Mouse (Mus musculus): ENCODE measurements around the gene Thrap3. TPM values are rescaled to one million over a fixed set of nuclear protein-coding genes. Genes with fewer than 3 reads are reported as not detected.

Gene Thrap3
- polyA plus RNA-seq, 1 experiment from 2014 or later = 130 TPM

- Histone ChIP-seq H3K36me3 (no peaks in the 10 kb centered on the region), H3K4me2 (no peak overlapping the region), H3K9me3 (no peaks in the 10 kb centered on the region), H3K27me3 (no peaks in the 10 kb centered on the region), H3K4me3 (no peak overlapping the region), H3K9ac (no peak overlapping the region), H3K4me1 (replicated peaks) (peaks cover 21% of the 10 kb centered on the region), H3K27ac (replicated peaks) (no peak overlapping the region)
- WGBS = 86% methylated on average over 1 of the region's 1 CpGs
- ATAC-seq (ENCODE audit: low FRiP score, low read depth) = no peak
Measured at GRCm38 (mm10) chr4:126205386-126205785, 2.8 kb upstream of the Thrap3 start.

DNA sequence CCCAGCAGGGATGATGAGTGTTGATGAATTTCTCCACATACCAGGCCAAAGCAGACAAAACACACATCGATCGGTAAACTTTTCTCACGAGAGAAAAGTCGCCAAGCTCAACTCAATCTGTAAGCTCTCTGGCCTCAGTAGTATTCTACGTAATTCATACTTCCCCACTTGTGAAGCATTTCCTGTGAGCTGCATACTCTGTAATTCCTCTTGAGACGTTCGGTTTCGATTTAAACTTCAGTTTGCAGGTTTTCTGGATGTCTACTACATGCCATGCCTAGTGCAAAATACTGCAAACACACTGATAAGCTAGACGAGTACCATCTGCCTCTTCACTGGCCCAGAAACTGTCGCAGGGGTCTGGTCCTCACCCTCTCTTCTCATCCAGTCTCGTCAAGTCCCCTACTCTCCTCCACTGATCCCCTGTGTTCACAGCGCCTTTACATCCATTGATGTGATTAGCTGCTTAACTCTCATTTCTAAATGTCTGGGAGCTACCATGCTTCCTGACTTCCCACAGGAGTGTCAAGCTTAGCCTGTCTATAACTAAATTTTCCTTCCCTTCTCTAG is 2.2 kb upstream of the Thrap3 start:
- no peak for ATAC-seq (ENCODE audit: low FRiP score, low read depth)
- 93% methylated on average over 12 of the region's 12 CpGs for WGBS
- no peak overlapping the region for H3K9ac ChIP-seq
- no peaks in the 10 kb centered on the region for H3K36me3 ChIP-seq
- no peak overlapping the region for H3K4me2 ChIP-seq
- no peaks in the 10 kb centered on the region for H3K27me3 ChIP-seq
- H3K4me3 ChIP-seq = no peak overlapping the region
- H3K27ac ChIP-seq (replicated peaks) = no peak overlapping the region
- H3K4me1 ChIP-seq (replicated peaks) = peaks cover 27% of the 10 kb centered on the region
- no peaks in the 10 kb centered on the region for H3K9me3 ChIP-seq

- WGBS = 88% methylated on average over 8 of the region's 8 CpGs
- no peaks in the 10 kb centered on the region for H3K36me3 ChIP-seq
- H3K4me2 ChIP-seq = no peak overlapping the region
- ATAC-seq (ENCODE audit: low FRiP score, low read depth) = no peak
- H3K27ac ChIP-seq (replicated peaks) = peak overlapping the region; percentile 96; the same call in 1 of the 2 replicates
- H3K9me3 ChIP-seq = no peaks in the 10 kb centered on the region
- peaks cover 34% of the 10 kb centered on the region for H3K4me1 ChIP-seq (replicated peaks)
- H3K27me3 ChIP-seq = no peaks in the 10 kb centered on the region
- no peak overlapping the region for H3K9ac ChIP-seq
- no peak overlapping the region for H3K4me3 ChIP-seq
Measured at GRCm38 (mm10) chr4:126204016-126204415, 1.5 kb upstream of the Thrap3 start.

GRCm38 (mm10) chr4:126203336-126203895 is 856 bp upstream of the Thrap3 start:
- Histone ChIP-seq H3K27ac (replicated peaks) (peak overlapping the region; percentile 96), H3K9me3 (no peaks in the 10 kb centered on the region), H3K36me3 (no peaks in the 10 kb centered on the region), H3K9ac (peak overlapping the region; percentile 47), H3K4me3 (peak overlapping the region; percentile 83), H3K4me2 (peak overlapping the region; percentile 60), H3K27me3 (no peaks in the 10 kb centered on the region), H3K4me1 (replicated peaks) (peaks cover 40% of the 10 kb centered on the region)
- WGBS = 77% methylated on average over 10 of the region's 10 CpGs
- no peak for ATAC-seq (ENCODE audit: low FRiP score, low read depth)

GRCm38 (mm10) chr4:126201514-126202302 is 852 bp downstream of the Thrap3 start:
- ATAC-seq (ENCODE audit: low FRiP score, low read depth) = no peak

DNA sequence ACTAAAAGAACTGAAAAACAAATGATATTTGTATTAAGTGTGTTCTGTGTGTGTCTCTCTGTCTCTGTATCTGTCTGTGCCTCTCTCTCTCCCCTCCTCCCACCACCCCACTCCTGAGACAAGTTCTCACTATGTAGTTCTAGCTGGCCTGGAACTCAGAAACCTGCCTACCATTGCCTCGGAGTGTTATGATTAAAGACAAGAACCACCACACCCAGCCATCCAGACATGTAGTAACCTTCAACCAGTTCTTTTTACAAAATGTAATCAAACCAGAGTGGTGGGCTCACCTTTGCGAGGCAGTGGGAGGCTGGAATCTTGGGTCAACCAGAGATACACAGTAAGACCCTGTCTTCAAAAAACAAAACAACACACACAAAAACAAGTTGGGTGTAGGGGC is 1.9 kb downstream of the Thrap3 start:
- Histone ChIP-seq H3K4me2 (peak overlapping the region; percentile 83), H3K27ac (replicated peaks) (no peak overlapping the region), H3K27me3 (no peaks in the 10 kb centered on the region), H3K4me3 (peak overlapping the region; percentile 83), H3K9me3 (no peaks in the 10 kb centered on the region), H3K4me1 (replicated peaks) (peaks cover 50% of the 10 kb centered on the region), H3K9ac (0 out of 2 replicates have a peak overlapping the region, but pooled peaks have one; percentile 30), H3K36me3 (no peaks in the 10 kb centered on the region)
- no peak for ATAC-seq (ENCODE audit: low FRiP score, low read depth)
- 60% methylated on average over 2 of the region's 2 CpGs for WGBS

More at GRCm38 (mm10) chr4:126201514-126202302, 852 bp downstream of the Thrap3 start:
- peaks cover 50% of the 10 kb centered on the region for H3K4me1 ChIP-seq (replicated peaks)
- no peaks in the 10 kb centered on the region for H3K27me3 ChIP-seq
- peak overlapping the region; percentile 96 for H3K27ac ChIP-seq (replicated peaks)
- peak overlapping the region; percentile 83 for H3K4me3 ChIP-seq
- H3K36me3 ChIP-seq = no peaks in the 10 kb centered on the region
- peak overlapping the region; percentile 69 for H3K9ac ChIP-seq
- H3K9me3 ChIP-seq = no peaks in the 10 kb centered on the region
- peak overlapping the region; percentile 83 for H3K4me2 ChIP-seq
- WGBS = under 1% methylated on average over 28 of the region's 28 CpGs

- H3K27ac ChIP-seq (replicated peaks) = no peak overlapping the region
- no peaks in the 10 kb centered on the region for H3K36me3 ChIP-seq
- H3K4me1 ChIP-seq (replicated peaks) = peaks cover 50% of the 10 kb centered on the region
- H3K27me3 ChIP-seq = no peaks in the 10 kb centered on the region
- H3K9me3 ChIP-seq = no peaks in the 10 kb centered on the region
- 0 out of 2 replicates have a peak overlapping the region, but pooled peaks have one; percentile 30 for H3K9ac ChIP-seq
- 56% methylated on average over 1 of the region's 1 CpGs for WGBS
- ATAC-seq (ENCODE audit: low FRiP score, low read depth) = no peak
- H3K4me3 ChIP-seq = peak overlapping the region; percentile 83; the same call in 1 of the 2 replicates
- peak overlapping the region; percentile 83 for H3K4me2 ChIP-seq
Measured at GRCm38 (mm10) chr4:126200036-126200435, 2.5 kb downstream of the Thrap3 start.

DNA sequence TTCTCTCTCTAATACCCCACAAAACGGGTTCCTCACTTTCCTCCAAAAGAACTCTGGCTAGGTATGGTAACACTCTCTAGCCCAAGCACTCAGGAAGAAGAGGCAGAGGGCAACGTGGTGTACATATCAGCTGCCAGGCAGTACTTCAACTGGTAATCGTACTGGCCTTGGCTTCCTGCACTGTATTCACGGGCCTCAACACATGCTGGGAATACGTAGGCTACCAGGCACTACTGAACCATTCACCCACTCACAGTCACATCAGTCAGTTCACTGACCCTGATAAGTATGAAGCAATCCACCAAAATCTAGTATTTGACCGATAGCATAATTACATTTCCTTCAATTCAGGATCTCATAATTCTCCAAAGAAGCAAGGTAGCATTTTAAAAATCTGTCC is 3.0 kb downstream of the Thrap3 start:
- ATAC-seq (ENCODE audit: low FRiP score, low read depth) = no peak
- WGBS = 81% methylated on average over 6 of the region's 6 CpGs
- no peak overlapping the region for H3K27ac ChIP-seq (replicated peaks)
- 0 out of 2 replicates have a peak overlapping the region, but pooled peaks have one; percentile 16 for H3K4me2 ChIP-seq
- H3K4me1 ChIP-seq (replicated peaks) = peaks cover 50% of the 10 kb centered on the region
- H3K4me3 ChIP-seq = no peak overlapping the region
- H3K9me3 ChIP-seq = no peaks in the 10 kb centered on the region
- no peaks in the 10 kb centered on the region for H3K27me3 ChIP-seq
- H3K36me3 ChIP-seq = no peaks in the 10 kb centered on the region
- H3K9ac ChIP-seq = no peak overlapping the region

DNA sequence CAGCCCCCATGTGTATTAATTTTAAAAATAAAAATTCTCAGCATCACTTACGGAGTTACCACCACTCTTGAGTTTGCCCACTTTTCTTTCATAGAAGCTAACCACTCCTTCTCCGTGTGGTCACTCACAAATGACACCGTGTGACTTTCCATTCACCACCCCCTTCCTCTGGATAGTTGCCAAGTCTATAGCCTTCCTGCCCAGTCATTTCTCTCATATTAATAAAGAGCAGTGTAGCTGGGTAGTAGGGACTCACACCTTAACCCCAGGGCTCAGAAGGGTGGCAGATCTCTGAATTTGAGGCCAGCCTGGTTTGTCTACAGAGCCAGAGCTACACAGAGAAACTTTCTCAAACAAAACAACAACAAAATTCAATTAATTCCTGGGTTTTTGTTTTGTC is 5.1 kb downstream of the Thrap3 start:
- no peak for ATAC-seq (ENCODE audit: low FRiP score, low read depth)
- Histone ChIP-seq H3K36me3 (peaks cover 16% of the 10 kb centered on the region), H3K9me3 (no peaks in the 10 kb centered on the region), H3K27me3 (no peaks in the 10 kb centered on the region), H3K4me2 (no peak overlapping the region), H3K4me3 (no peak overlapping the region), H3K9ac (no peak overlapping the region), H3K4me1 (replicated peaks) (peaks cover 40% of the 10 kb centered on the region), H3K27ac (replicated peaks) (no peak overlapping the region)
- WGBS = 61% methylated on average over 3 of the region's 3 CpGs

- Histone ChIP-seq H3K27me3 (no peaks in the 10 kb centered on the region), H3K4me3 (no peak overlapping the region), H3K4me2 (no peak overlapping the region), H3K9me3 (no peaks in the 10 kb centered on the region), H3K27ac (replicated peaks) (no peak overlapping the region), H3K4me1 (replicated peaks) (peaks cover 24% of the 10 kb centered on the region), H3K9ac (no peak overlapping the region), H3K36me3 (peaks cover 26% of the 10 kb centered on the region)
- no peak for ATAC-seq (ENCODE audit: low FRiP score, low read depth)
- 91% methylated on average over 4 of the region's 4 CpGs for WGBS
Measured at GRCm38 (mm10) chr4:126194916-126195315, 7.6 kb downstream of the Thrap3 start.

DNA sequence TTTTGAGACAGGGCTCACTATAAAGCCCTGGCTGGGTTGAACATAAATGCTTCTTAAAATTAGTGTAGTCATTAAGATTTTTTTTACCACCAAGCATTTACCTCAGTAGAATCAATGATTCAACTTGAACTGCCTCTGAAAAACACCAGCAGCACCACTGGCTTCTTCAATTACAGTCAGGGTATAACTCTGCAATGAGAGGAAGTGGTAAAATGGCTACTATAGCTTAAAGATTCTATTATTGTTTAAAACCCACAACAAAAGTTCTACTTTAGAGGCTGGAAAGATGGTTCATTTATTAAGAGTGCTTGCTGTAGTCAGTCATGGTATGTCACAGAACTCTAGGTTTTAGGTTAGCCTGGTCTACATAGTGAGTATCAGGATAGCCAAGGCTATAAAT is 8.3 kb downstream of the Thrap3 start:
- Histone ChIP-seq H3K4me2 (no peak overlapping the region), H3K27ac (replicated peaks) (no peak overlapping the region), H3K27me3 (no peaks in the 10 kb centered on the region), H3K4me1 (replicated peaks) (peaks cover 17% of the 10 kb centered on the region), H3K9me3 (no peaks in the 10 kb centered on the region), H3K4me3 (no peak overlapping the region), H3K36me3 (peaks cover 26% of the 10 kb centered on the region), H3K9ac (no peak overlapping the region)
- no peak for ATAC-seq (ENCODE audit: low FRiP score, low read depth)

- H3K9ac ChIP-seq = no peak overlapping the region
- H3K4me3 ChIP-seq = no peak overlapping the region
- WGBS = 94% methylated on average over 2 of the region's 2 CpGs
- H3K9me3 ChIP-seq = no peaks in the 10 kb centered on the region
- H3K4me2 ChIP-seq = no peak overlapping the region
- H3K4me1 ChIP-seq (replicated peaks) = no peaks in the 10 kb centered on the region
- no peaks in the 10 kb centered on the region for H3K27me3 ChIP-seq
- no peak overlapping the region for H3K27ac ChIP-seq (replicated peaks)
- H3K36me3 ChIP-seq = peaks cover 26% of the 10 kb centered on the region
- ATAC-seq (ENCODE audit: low FRiP score, low read depth) = no peak
Measured at GRCm38 (mm10) chr4:126190636-126191035, 11.9 kb downstream of the Thrap3 start.

Data from hindbrain, embryonic 15.5 days (tissue).